Mouse (Mus musculus) CH12.LX (cell line): Measurements from ENCODE around the gene Terf2. TPM values are rescaled to one million over a fixed set of nuclear protein-coding genes. Genes with fewer than 3 reads are reported as not detected.

ENCODE experiments used
- DNase-seq: peaks from one replicate; pipeline ENCODE4 v3.0.0-alpha.2; 2013; ENCODE audit errors: extremely low read depth
- H3K27ac ChIP-seq: 2 replicates; pipeline ENCODE4 v1.5.1; 2012; ENCODE audit warnings: low read depth, mild to moderate bottlenecking, control low read depth, moderate library complexity; ENCODE audit not compliant: insufficient read depth
- H3K27me3 ChIP-seq: replicated peaks from 2 replicates; pipeline ENCODE3; 2012; ENCODE audit warnings: inconsistent platforms
- H3K36me3 ChIP-seq, 2 experiments: replicated peaks in 1 of 2; 2 replicates each; pipeline versions ENCODE3 to v1.6.1; 2012; ENCODE audit warnings: inconsistent platforms in 1 of 2, low read length in 1 of 2, mild to moderate bottlenecking in 1 of 2, mixed read lengths in 1 of 2, moderate library complexity in 1 of 2; ENCODE audit not compliant: control insufficient read depth in 1 of 2, insufficient read depth in 1 of 2
- H3K4me1 ChIP-seq, 2 experiments: 2 replicates each; pipeline ENCODE4 v1.6.1; 2012; ENCODE audit warnings: inconsistent platforms in 1 of 2, moderate library complexity in 1 of 2; ENCODE audit not compliant: insufficient read depth in 2 of 2, control insufficient read depth in 1 of 2
- H3K4me2 ChIP-seq: 2 replicates; pipeline ENCODE4 v1.6.1; 2012; ENCODE audit warnings: low read depth, mild to moderate bottlenecking, control low read depth; ENCODE audit not compliant: poor library complexity, insufficient read depth, severe bottlenecking
- H3K4me3 ChIP-seq, 3 experiments: fragments of 150-350 bp in 1 of 3; sonication (generic) in 1 of 3; replicated peaks in 1 of 3; 2 replicates each; pipeline versions ENCODE3 to v1.5.1; 2011 to 2012; ENCODE audit warnings: low read depth in 2 of 3, low read length in 2 of 3, mild to moderate bottlenecking in 2 of 3, moderate library complexity in 2 of 3, control low read depth in 1 of 3, improper control_type of control experiment in 1 of 3, inconsistent platforms in 1 of 3, mixed read lengths in 1 of 3; ENCODE audit not compliant: poor library complexity in 1 of 3
- H3K79me2 ChIP-seq: replicated peaks from 2 replicates; pipeline ENCODE4 v1.6.1; 2012; ENCODE audit warnings: mild to moderate bottlenecking, moderate library complexity; ENCODE audit not compliant: control insufficient read depth, poor library complexity, insufficient read depth, severe bottlenecking; ENCODE audit errors: extremely low read depth
- H3K9ac ChIP-seq: 2 replicates; pipeline ENCODE4 v1.6.1; 2012; ENCODE audit warnings: low read depth, mild to moderate bottlenecking, control low read depth, moderate library complexity; ENCODE audit not compliant: insufficient read depth
- H3K9me3 ChIP-seq: replicated peaks from 2 replicates; pipeline ENCODE3; 2012; ENCODE audit warnings: low read length, inconsistent platforms, mixed read lengths
- BHLHE40 ChIP-seq: IDR thresholded peaks from 2 replicates; pipeline ENCODE4 v1.6.1; 2011; ENCODE audit warnings: mild to moderate bottlenecking, low read depth, low read length, improper control_type of control experiment
- CHD2 ChIP-seq: IDR thresholded peaks from 2 replicates; pipeline ENCODE4 v1.6.1; 2011; ENCODE audit warnings: low read length, improper control_type of control experiment
- CTCF ChIP-seq, 2 experiments: IDR thresholded peaks in 1 of 2; conservative IDR thresholded peaks in 1 of 2; 2 replicates each; pipeline ENCODE4 v1.5.1; 2011 to 2012; ENCODE audit warnings: low read depth in 2 of 2, low read length in 2 of 2, improper control_type of control experiment in 1 of 2, inconsistent platforms in 1 of 2, mild to moderate bottlenecking in 1 of 2, moderate library complexity in 1 of 2
- E2F4 ChIP-seq: IDR thresholded peaks from 2 replicates; pipeline ENCODE4 v1.6.1; 2011; ENCODE audit warnings: low read depth, low read length, improper control_type of control experiment; ENCODE audit not compliant: insufficient replicate concordance
- EP300 ChIP-seq: IDR thresholded peaks from 2 replicates; pipeline ENCODE4 v1.6.1; 2011; ENCODE audit warnings: low read length, improper control_type of control experiment
- ETS1 ChIP-seq: conservative IDR thresholded peaks from 2 replicates; pipeline ENCODE4 v1.6.1; 2012; ENCODE audit warnings: low read depth, mild to moderate bottlenecking, inconsistent platforms, low read length, improper control_type of control experiment, moderate library complexity
- GABPA ChIP-seq: IDR thresholded peaks from 2 replicates; pipeline ENCODE4 v1.6.1; 2012; ENCODE audit warnings: low read depth, low read length, improper control_type of control experiment, inconsistent platforms; ENCODE audit not compliant: insufficient replicate concordance
- IRF4 ChIP-seq: IDR thresholded peaks from 2 replicates; pipeline ENCODE4 v1.6.1; 2014; ENCODE audit warnings: low read depth, mild to moderate bottlenecking, inconsistent platforms, low read length, improper control_type of control experiment
- JUN ChIP-seq: IDR thresholded peaks from 2 replicates; pipeline ENCODE4 v1.6.1; 2011; ENCODE audit warnings: low read depth, mild to moderate bottlenecking, low read length, improper control_type of control experiment, moderate library complexity; ENCODE audit not compliant: insufficient read depth
- JUND ChIP-seq: conservative IDR thresholded peaks from 2 replicates; pipeline ENCODE4 v1.6.1; 2011; ENCODE audit warnings: low read depth, low read length, improper control_type of control experiment
- KAT2A ChIP-seq: IDR thresholded peaks from 2 replicates; pipeline ENCODE4 v1.6.1; 2012; ENCODE audit warnings: low read length, improper control_type of control experiment, inconsistent platforms; ENCODE audit not compliant: insufficient replicate concordance
- MEF2A ChIP-seq: IDR thresholded peaks from 2 replicates; pipeline ENCODE4 v1.6.1; 2014; ENCODE audit warnings: low read depth, mild to moderate bottlenecking, inconsistent platforms, low read length, improper control_type of control experiment, borderline replicate concordance
- MXI1 ChIP-seq: IDR thresholded peaks from 2 replicates; pipeline ENCODE4 v1.6.1; 2011; ENCODE audit warnings: mild to moderate bottlenecking, low read depth, low read length, improper control_type of control experiment
- MYC ChIP-seq: IDR thresholded peaks from 2 replicates; pipeline ENCODE4 v1.6.1; 2011; ENCODE audit warnings: low read depth, mild to moderate bottlenecking, improper control_type of control experiment, low read length
- NELFE ChIP-seq: IDR thresholded peaks from 2 replicates; pipeline ENCODE4 v1.6.1; 2011; ENCODE audit warnings: low read depth, low read length, improper control_type of control experiment
- POLR2AphosphoS2 ChIP-seq: IDR thresholded peaks from 2 replicates; pipeline ENCODE4 v1.6.1; 2011; ENCODE audit warnings: low read depth, low read length, improper control_type of control experiment
- RCOR1 ChIP-seq: conservative IDR thresholded peaks from 2 replicates; pipeline ENCODE4 v1.6.1; 2012; ENCODE audit warnings: low read depth, mild to moderate bottlenecking, inconsistent platforms, low read length, improper control_type of control experiment
- TBP ChIP-seq: conservative IDR thresholded peaks from 2 replicates; pipeline ENCODE4 v1.6.1; 2011; ENCODE audit warnings: low read depth, low read length, improper control_type of control experiment
- UBTF ChIP-seq: IDR thresholded peaks from 2 replicates; pipeline ENCODE4 v1.6.1; 2012; ENCODE audit warnings: low read depth, mild to moderate bottlenecking, inconsistent platforms, low read length, improper control_type of control experiment, moderate library complexity
- USF1 ChIP-seq: IDR thresholded peaks from 2 replicates; pipeline ENCODE4 v1.6.1; 2014; ENCODE audit warnings: low read depth, mild to moderate bottlenecking, inconsistent platforms, low read length, improper control_type of control experiment
- USF2 ChIP-seq: conservative IDR thresholded peaks from 2 replicates; pipeline ENCODE4 v1.6.1; 2011; ENCODE audit warnings: low read depth, low read length, improper control_type of control experiment
- ZC3H11A ChIP-seq: IDR thresholded peaks from 2 replicates; pipeline ENCODE4 v1.6.1; 2012; ENCODE audit warnings: low read depth, mild to moderate bottlenecking, inconsistent platforms, low read length, improper control_type of control experiment
- ZMIZ1 ChIP-seq: IDR thresholded peaks from 2 replicates; pipeline ENCODE4 v1.6.1; 2012; ENCODE audit warnings: low read depth, mild to moderate bottlenecking, inconsistent platforms, low read length, improper control_type of control experiment
- ZNF384 ChIP-seq: IDR thresholded peaks from 2 replicates; pipeline ENCODE4 v1.6.1; 2012; ENCODE audit warnings: low read depth, low read length, improper control_type of control experiment, inconsistent platforms
- dilution Hi-C: fragments of 300-500 bp; cut with MboI; formaldehyde crosslinking; loops from 2 replicates; pipeline ENCODE4 v1.14.3; 2020; ENCODE audit warnings: low sequenced_read_pairs; ENCODE audit not compliant: extremely low pct_unique_long_range_greater_than_20kb, extremely low pct_ligation_motif_present
- in situ Hi-C: fragments of 300-500 bp; cut with MboI; formaldehyde crosslinking; loops from 3 replicates; pipeline ENCODE4 v1.14.3; 2019; ENCODE audit warnings: low sequenced_read_pairs, low pct_ligation_motif_present, low pct_unique_long_range_greater_than_20kb, mixed read lengths
- polyA plus RNA-seq: library from polyadenylated mRNA; unstranded; fragments of >175 nt; gene quantifications from 2 replicates; pipeline ENCODE4 v1.2.1, GENCODE M21; 2012; ENCODE audit warnings: low read depth; ENCODE audit not compliant: insufficient read length
- total RNA-seq, 2 experiments: library from RNA; depleted of rRNA; stranded (reverse); fragments of 300-350 nt in 1 of 2; fragments of >200 nt in 1 of 2; gene quantifications; 2 replicates each; pipeline ENCODE4 v1.2.3; 2012 to 2014

Gene Terf2
- total and polyA plus RNA-seq, 3 experiments, result 12.5 to 33.7 (median 18.3) TPM

- Histone ChIP-seq H3K4me3 (no peak overlapping the region), H3K4me2 (no peak overlapping the region), H3K36me3 (peaks cover 44 to 83% of the 10 kb centered on the region in 2 experiments), H3K79me2 (peaks cover 38% of the 10 kb centered on the region), H3K9ac (no peak overlapping the region), H3K9me3 (no peaks in the 10 kb centered on the region), H3K4me1 (peaks cover 3 to 21% of the 10 kb centered on the region in 2 experiments; a peak in 3 of 4 replicates), H3K27me3 (no peaks in the 10 kb centered on the region), H3K27ac (no peak overlapping the region)
- no peak for TF ChIP-seq RCOR1
- TF ChIP-seq USF1, result no peak
- TF ChIP-seq IRF4, result no peak
- TF ChIP-seq ZNF384, result no peak
- no peak for TF ChIP-seq POLR2AphosphoS2
- TF ChIP-seq MXI1, result no peak
- TF ChIP-seq E2F4, result no peak
- TF ChIP-seq GABPA, result no peak
- dilution Hi-C loops (no loop called here), in situ Hi-C loops (no loop called here)
- DNase-seq, result no peak
These were observed 5.8 kb downstream of the Terf2 start for GRCm38 (mm10) chr8:107090531-107090930.

GRCm38 (mm10) chr8:107088526-107089063 is 7.8 kb downstream of the Terf2 start:
- in situ Hi-C loops (no loop called here), dilution Hi-C loops (no loop called here)
- Histone ChIP-seq H3K27ac (no peak overlapping the region), H3K79me2 (peaks cover 20% of the 10 kb centered on the region), H3K4me2 (no peak overlapping the region), H3K27me3 (no peaks in the 10 kb centered on the region), H3K4me3 (no peak overlapping the region), H3K36me3 (peaks cover 46 to 79% of the 10 kb centered on the region in 2 experiments), H3K4me1 (peaks cover 0 to 7% of the 10 kb centered on the region in 2 experiments; a peak in 1 of 4 replicates), H3K9me3 (no peaks in the 10 kb centered on the region), H3K9ac (no peak overlapping the region)
- TF ChIP-seq USF2 (no peak), MXI1 (no peak)
- no peak for DNase-seq

GRCm38 (mm10) chr8:107086018-107086417 is 10.3 kb downstream of the Terf2 start:
- DNase-seq, result no peak
- Histone ChIP-seq H3K36me3 (peaks cover 48 to 83% of the 10 kb centered on the region in 2 experiments), H3K9me3 (no peaks in the 10 kb centered on the region), H3K9ac (no peak overlapping the region), H3K4me2 (no peak overlapping the region), H3K27ac (no peak overlapping the region), H3K79me2 (peaks cover 9% of the 10 kb centered on the region), H3K4me3 (no peak overlapping the region), H3K4me1 (no peaks in the 10 kb centered on the region), H3K27me3 (no peaks in the 10 kb centered on the region)
- TF ChIP-seq CTCF (conservative IDR thresholded peaks at IDR 0.05 in 1 of 2, IDR thresholded peaks at IDR 0.05 in 1 of 2; ENCODE audit: low read depth in 2 of 2, low read length in 2 of 2), result no peak
- TF ChIP-seq ETS1, result no peak
- TF ChIP-seq JUND, result no peak
- no peak for TF ChIP-seq ZC3H11A
- no peak for TF ChIP-seq JUN
- no peak for TF ChIP-seq USF2
- TF ChIP-seq TBP, result no peak
- no peak for TF ChIP-seq KAT2A
- TF ChIP-seq CHD2, result no peak
- TF ChIP-seq MEF2A, result no peak
- no peak for TF ChIP-seq MYC
- TF ChIP-seq UBTF, result no peak
- TF ChIP-seq BHLHE40, result no peak
- TF ChIP-seq NELFE, result no peak
- no peak for TF ChIP-seq ZMIZ1
- no peak for TF ChIP-seq IRF4
- no peak for TF ChIP-seq EP300
- in situ Hi-C loops, result no loop called here
- dilution Hi-C loops, result no loop called here
